Mouse (Mus musculus): ENCODE results near the gene Cyp11a1.

- TF ChIP-seq CTCF (IDR thresholded peaks at IDR 0.05; ENCODE audit: low read depth, low read length): no peak
- TF ChIP-seq POLR2A (IDR thresholded peaks at IDR 0.05; ENCODE audit: insufficient read depth, low read length): no peak
- TF ChIP-seq EP300 (IDR thresholded peaks at IDR 0.05; ENCODE audit: insufficient read depth, low read depth, low read length): no peak
Measured at GRCm38 (mm10) chr9:57989309-57989708, 16.9 kb upstream of the Cyp11a1 start.
